Comparison of ENCODE assay signal across 9 mouse cellular contexts in the genomic region with DNA sequence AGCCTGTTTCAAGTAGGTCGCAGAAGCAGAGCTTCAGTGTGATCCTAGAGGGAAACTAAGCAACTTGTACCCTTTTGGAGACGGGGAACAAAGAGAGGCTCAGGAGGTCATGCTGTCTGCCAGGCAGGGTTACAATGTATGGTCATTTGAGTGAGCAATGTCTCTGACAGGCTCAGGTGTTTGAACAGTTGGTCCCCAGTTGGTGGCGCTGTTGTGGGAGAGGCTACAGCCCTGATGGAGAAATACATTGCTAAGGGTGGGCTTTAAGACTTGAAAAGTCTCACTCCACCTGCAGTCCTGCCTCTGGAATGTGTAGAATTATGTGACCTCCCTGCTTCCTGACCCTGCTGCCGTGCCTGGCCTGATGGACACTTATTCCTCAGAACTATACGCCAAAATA. TPM values are rescaled to one million over a fixed set of nuclear protein-coding genes. Genes with fewer than 3 reads are reported as not detected.
DNase-seq lines count a peak whose midpoint lies in the region; ATAC-seq and TF ChIP-seq lines count a peak whose summit lies in the region.
"Had no signal": no experiment of that assay in that cellular context is flagged by ENCODE, and none has a peak within 500 bp of the region (broad histone marks: within the 10 kb centered on the region; RNA-seq: fewer than 3 reads in every experiment).

No protein-coding gene starts in this region.

- TF ChIP-seq POLR2A in lung, adult 2 months (IDR thresholded peaks at IDR 0.05; ENCODE audit: borderline replicate concordance, extremely low read depth, low read depth, low read length): no peak
- TF ChIP-seq POLR2A in small intestine, adult 2 months (IDR thresholded peaks at IDR 0.05; ENCODE audit: low read depth, low read length): no peak

- DNase-seq in cerebellum, adult 18-20 months: peak; percentile 32 to 45
- DNase-seq in lung, adult 2 months: no peak
- no peak for DNase-seq in lung, postnatal 36 days
- peak; percentile 11 to 34 for DNase-seq in cerebellum, postnatal 36 days
- DNase-seq in gastrocnemius, adult 8-10 months (ENCODE audit: low spot score in 2 of 2): no peak

- no peaks in the 10 kb centered on the region for H3K9me3 ChIP-seq in heart, embryonic 11.5 days (replicated peaks; ENCODE audit: control insufficient read depth, low read length)

- no peaks in the 10 kb centered on the region for H3K27me3 ChIP-seq in small intestine, adult 2 months (ENCODE audit: control insufficient read depth, insufficient read depth, low read length)
- no peaks in the 10 kb centered on the region for H3K27me3 ChIP-seq in heart, embryonic 11.5 days (ENCODE audit: control insufficient read depth, insufficient read depth, low read length)

- no peaks in the 10 kb centered on the region for H3K4me1 ChIP-seq in lung, adult 2 months (ENCODE audit: control insufficient read depth, insufficient read depth, low read length)
- peaks cover 13% of the 10 kb centered on the region; the same call in 1 of the 2 replicates for H3K4me1 ChIP-seq in small intestine, adult 2 months (ENCODE audit: control insufficient read depth, insufficient read depth, insufficient read length, low read length)
- H3K4me1 ChIP-seq in heart, embryonic 11.5 days (ENCODE audit: control insufficient read depth, insufficient read depth, low read length): peaks cover 6% of the 10 kb centered on the region; the same call in 1 of the 2 replicates

- no peak for ATAC-seq in cerebellum, adult (ENCODE audit: insufficient number of reproducible peaks, low FRiP score, low TSS enrichment)
- ATAC-seq in heart, embryonic 11.5 days (replicated peaks; ENCODE audit: insufficient number of reproducible peaks, low FRiP score, low TSS enrichment): no peak

- peak; percentile 35 for TF ChIP-seq CTCF in lung, adult 2 months (IDR thresholded peaks at IDR 0.05; ENCODE audit: insufficient read depth, low read length)
- peak; percentile 26; the same call in 1 of the 2 replicates for TF ChIP-seq CTCF in small intestine, adult 2 months (IDR thresholded peaks at IDR 0.05; ENCODE audit: extremely low read depth, insufficient read length, insufficient replicate concordance, low read depth, low read length)

- H3K9ac ChIP-seq in heart, embryonic 11.5 days (ENCODE audit: low read depth, low read length): no peak overlapping the region

- H3K4me2 ChIP-seq in heart, embryonic 11.5 days: no peak overlapping the region

- H3K27ac ChIP-seq in small intestine, adult 2 months (ENCODE audit: insufficient read depth, low read depth, low read length): peak overlapping the region; percentile 24; the same call in 1 of the 2 replicates
- no peak overlapping the region for H3K27ac ChIP-seq in heart, embryonic 11.5 days (ENCODE audit: low read depth, low read length)
- H3K27ac ChIP-seq: macrophage had no signal

- WGBS in lung, adult 2 months: 75% methylated on average over 5 of the region's 5 CpGs
- 77% methylated on average over 5 of the region's 5 CpGs for WGBS in small intestine, adult 2 months
- 46% methylated on average over 5 of the region's 5 CpGs for WGBS in heart, embryonic 11.5 days (ENCODE audit: insufficient replicate concordance)

- H3K4me3 ChIP-seq in lung, adult 2 months (replicated peaks; ENCODE audit: extremely low read depth, low read depth, low read length): no peak overlapping the region
- no peak overlapping the region for H3K4me3 ChIP-seq in small intestine, adult 2 months (ENCODE audit: low read depth, low read length)
- H3K4me3 ChIP-seq in heart, embryonic 11.5 days (ENCODE audit: low read depth, low read length): no peak overlapping the region

- H3K36me3 ChIP-seq in small intestine, adult 2 months (ENCODE audit: control insufficient read depth, insufficient read depth, low read length): no peaks in the 10 kb centered on the region
- no peaks in the 10 kb centered on the region for H3K36me3 ChIP-seq in heart, embryonic 11.5 days (ENCODE audit: control insufficient read depth, insufficient read depth, low read length)

RNA-seq across cellular contexts. Expression of a gene that starts 21.4 kb away (rescaled TPM):
- polyA plus RNA-seq in lung, adult 2 months (2012; rRNA removed): 0.40 and 0.57 TPM in 2 replicates
- polyA plus RNA-seq in small intestine, adult 2 months (2012; rRNA removed): 0.11 and 0.22 TPM in 2 replicates
- 1 to 10 TPM; 5.0 to 7.8 (median 6.0) TPM for total RNA-seq in gastrocnemius, adult 8-10 months (2022)
- polyA plus RNA-seq in heart, embryonic 11.5 days (2014; fragmentation: Nextera tagmentation; extraction: Ambion mirVana): 10.1 and 11.5 TPM in 2 replicates

Comparison
In these comparisons a context has a peak if more than half of its experiments do, and no peak if none do; other contexts are left out.
1. DNase-seq: peak in cerebellum, adult 18-20 months (2 of 2) and cerebellum, postnatal 36 days (2 of 2); none in lung, adult 2 months (single experiment), lung, postnatal 36 days (single experiment) and gastrocnemius, adult 8-10 months (0 of 2).